ENCODE assay signal across 8 mouse cellular contexts in the genomic region with DNA sequence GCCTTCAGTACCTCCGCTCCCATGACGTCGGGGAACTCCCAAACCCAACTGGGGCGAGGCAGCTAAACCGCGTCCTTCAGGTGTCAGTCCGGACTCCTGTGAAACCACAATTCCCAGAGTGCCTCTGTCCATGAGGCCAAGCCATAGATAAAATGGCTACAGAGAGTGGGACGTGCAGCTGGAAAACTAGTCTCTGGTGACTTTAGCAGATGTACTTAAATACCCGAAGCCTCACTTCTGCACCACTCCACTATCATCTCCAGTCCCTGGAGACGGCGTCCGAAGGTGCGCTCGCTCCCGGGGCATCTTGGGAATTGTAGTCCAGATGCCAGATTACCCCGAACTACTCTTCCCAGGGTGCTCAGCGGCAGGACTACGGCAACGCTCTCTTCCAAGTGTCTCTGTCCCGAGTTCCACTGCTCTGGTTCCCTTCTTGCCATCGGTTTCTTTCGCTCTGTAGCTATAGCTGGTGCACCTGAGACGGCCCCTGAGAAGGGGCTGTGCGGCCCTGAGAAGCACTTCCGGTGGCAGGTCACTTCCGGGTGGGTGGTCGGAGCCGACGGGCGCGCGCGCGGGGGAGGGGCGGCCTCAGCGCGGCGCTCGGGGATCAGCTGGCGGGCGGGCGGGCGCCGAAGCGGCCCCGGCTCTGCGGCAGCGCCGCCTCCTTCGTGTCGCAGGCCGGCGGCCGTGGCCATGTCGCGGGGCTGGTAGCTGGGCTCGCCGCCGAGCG. TPM values are rescaled to one million over a fixed set of nuclear protein-coding genes. Genes with fewer than 3 reads are reported as not detected.
DNase-seq lines count a peak whose midpoint lies in the region; ATAC-seq and TF ChIP-seq lines count a peak whose summit lies in the region.

A gene (plus strand): TSS at position 603 of the 730 bp plus-strand sequence.

- H3K4me1 ChIP-seq in bone marrow macrophage, adult 2 months (ENCODE audit: control insufficient read depth, insufficient read depth, low read length): peaks cover 27% of the 10 kb centered on the region
- peaks cover 11% of the 10 kb centered on the region for H3K4me1 ChIP-seq in embryonic fibroblast, embryonic 13.5 days (ENCODE audit: control insufficient read depth, insufficient read depth, low read length)
- H3K4me1 ChIP-seq in heart, embryonic 10.5 days: peaks cover 40% of the 10 kb centered on the region
- H3K4me1 ChIP-seq in kidney, embryonic 15.5 days: peaks cover 34% of the 10 kb centered on the region

- ATAC-seq in kidney, embryonic 15.5 days (replicated peaks; ENCODE audit: low FRiP score): peak; percentile 92
- peak; percentile 72 for ATAC-seq in monocyte, adult 5-6 weeks (replicated peaks; ENCODE audit: insufficient number of reproducible peaks, low FRiP score, low TSS enrichment, poor library complexity, severe bottlenecking)

- H3K9me3 ChIP-seq in heart, embryonic 10.5 days: no peaks in the 10 kb centered on the region
- no peaks in the 10 kb centered on the region for H3K9me3 ChIP-seq in kidney, embryonic 15.5 days (replicated peaks)

- peak within 1 kb of the TSS; percentile 89 for H3K4me3 ChIP-seq in bone marrow macrophage, adult 2 months (ENCODE audit: insufficient read depth, low read length)
- H3K4me3 ChIP-seq in embryonic fibroblast, embryonic 13.5 days (ENCODE audit: insufficient read depth, low read length): peak within 1 kb of the TSS; percentile 76
- peak within 1 kb of the TSS; percentile 81 for H3K4me3 ChIP-seq in heart, embryonic 10.5 days
- peak within 1 kb of the TSS; percentile 77 for H3K4me3 ChIP-seq in kidney, embryonic 15.5 days (replicated peaks)

- peak within 1 kb of the TSS; percentile 90 for H3K27ac ChIP-seq in bone marrow macrophage, adult 2 months (ENCODE audit: insufficient read depth, low read depth, low read length)
- peak within 1 kb of the TSS; percentile 70 for H3K27ac ChIP-seq in embryonic fibroblast, embryonic 13.5 days (ENCODE audit: insufficient read depth, low read length)
- H3K27ac ChIP-seq in heart, embryonic 10.5 days: peak within 1 kb of the TSS; percentile 94
- H3K27ac ChIP-seq in kidney, embryonic 15.5 days: peak within 1 kb of the TSS; percentile 98

- no peak for TF ChIP-seq CTCF in bone marrow macrophage, adult 2 months (IDR thresholded peaks at IDR 0.05; ENCODE audit: low read depth, low read length)
- TF ChIP-seq CTCF in embryonic fibroblast, embryonic 13.5 days (IDR thresholded peaks at IDR 0.05; ENCODE audit: borderline replicate concordance, insufficient read depth, low read length): no peak

- H3K36me3 ChIP-seq in heart, embryonic 10.5 days: 0 out of 2 replicates have a peak, but pooled peaks cover under 1% of the 10 kb centered on the region
- peaks cover 6% of the 10 kb centered on the region for H3K36me3 ChIP-seq in kidney, embryonic 15.5 days

- DNase-seq in A20 (ENCODE audit: low read depth, low spot score) (peak; percentile 95), liver (peak; percentile 89)
- DNase-seq in heart, embryonic 10.5 days (ENCODE audit: low spot score): peak; percentile 95
- peak; percentile 82 to 93 for DNase-seq in spleen, postnatal 4 days (ENCODE audit: low spot score in 2 of 2)

- H3K9ac ChIP-seq in kidney, embryonic 15.5 days: peak within 1 kb of the TSS; percentile 85

- TF ChIP-seq POLR2A in bone marrow macrophage, adult 2 months (IDR thresholded peaks at IDR 0.05; ENCODE audit: borderline replicate concordance, low read depth, low read length): no peak
- TF ChIP-seq POLR2A in embryonic fibroblast, embryonic 13.5 days (IDR thresholded peaks at IDR 0.05; ENCODE audit: low read depth, low read length): peak; percentile 53

- peak within 1 kb of the TSS; percentile 73 for H3K4me2 ChIP-seq in kidney, embryonic 15.5 days

- no peaks in the 10 kb centered on the region for H3K27me3 ChIP-seq in heart, embryonic 10.5 days (ENCODE audit: insufficient read depth, poor library complexity, severe bottlenecking)
- H3K27me3 ChIP-seq in kidney, embryonic 15.5 days: no peaks in the 10 kb centered on the region

- WGBS in heart, embryonic 10.5 days: 1% methylated on average over 60 of the region's 60 CpGs
- under 1% methylated on average over 60 of the region's 60 CpGs for WGBS in kidney, embryonic 15.5 days

RNA-seq across cellular contexts. Expression of the gene that starts here (rescaled TPM):
- 16.6 and 24.0 TPM in 2 replicates for polyA plus RNA-seq in bone marrow macrophage, adult 2 months (2012; ENCODE audit: insufficient read depth, insufficient read length, missing spikeins)
- polyA plus RNA-seq in embryonic fibroblast, embryonic 13.5 days (2011; ENCODE audit: insufficient read length, low read depth, missing spikeins): 66.8 and 73.3 TPM in 2 replicates
- polyA plus RNA-seq in heart, embryonic 10.5 days (2016; fragmentation: Nextera tagmentation; extraction: Ambion mirVana): 19.4 and 24.3 TPM in 2 replicates
- polyA plus RNA-seq in kidney, embryonic 15.5 days (2015; fragmentation: Nextera tagmentation; extraction: Ambion mirVana): 12.1 and 13.5 TPM in 2 replicates
- 9.6 to 28.7 TPM (median 14.5 TPM) in 3 replicates for total RNA-seq in monocyte, adult 5-6 weeks (2017)

Comparison
In these comparisons a context has a peak if more than half of its experiments do, and no peak if none do; other contexts are left out.
1. Peak in every context shown above with its lines: DNase-seq, ATAC-seq, H3K4me3 ChIP-seq and H3K27ac ChIP-seq.